Mouse (Mus musculus): ENCODE data around the gene Gm12800. TPM values are rescaled to one million over a fixed set of nuclear protein-coding genes. Genes with fewer than 3 reads are reported as not detected.
"Not testable (repeated sequence)": the region's sequence is repeated elsewhere in the genome, so short reads cannot be mapped to it uniquely, and the experiment has no call there.

Gm12800 gene
- not detected in 2 replicates for polyA plus RNA-seq (2015; fragmentation: Nextera tagmentation; extraction: Ambion mirVana)

- H3K9ac ChIP-seq (ENCODE audit: low read depth, low read length); H3K9me3 ChIP-seq (ENCODE audit: control insufficient read depth, low read length); H3K4me2 ChIP-seq (ENCODE audit: low read depth, low read length); H3K27ac ChIP-seq (ENCODE audit: low read length); H3K4me3 ChIP-seq (ENCODE audit: low read length); H3K27me3 ChIP-seq (replicated peaks; ENCODE audit: control insufficient read depth, insufficient read depth, low read length); H3K4me1 ChIP-seq (ENCODE audit: control insufficient read depth, insufficient read depth, low read length); ATAC-seq; H3K36me3 ChIP-seq (ENCODE audit: control insufficient read depth, insufficient read depth, low read length): not testable (repeated sequence)
- WGBS: 72% methylated on average over 2 of the region's 2 CpGs
Observed at GRCm38 (mm10) chr4:101908821-101909220, at the start of gene Gm12800. TSS of gene Gm12800 (plus strand) at chr4:101909121.

- Histone ChIP-seq H3K27ac (ENCODE audit: low read length) (no peak overlapping the region), H3K9me3 (ENCODE audit: control insufficient read depth, low read length) (no peaks in the 10 kb centered on the region), H3K4me1 (ENCODE audit: control insufficient read depth, insufficient read depth, low read length) (no peaks in the 10 kb centered on the region), H3K4me2 (ENCODE audit: low read depth, low read length) (no peak overlapping the region), H3K36me3 (ENCODE audit: control insufficient read depth, insufficient read depth, low read length) (no peaks in the 10 kb centered on the region), H3K27me3 (replicated peaks; ENCODE audit: control insufficient read depth, insufficient read depth, low read length) (no peaks in the 10 kb centered on the region), H3K4me3 (ENCODE audit: low read length) (no peak overlapping the region), H3K9ac (ENCODE audit: low read depth, low read length) (no peak overlapping the region)
- 42% methylated on average over 6 of the region's 6 CpGs for WGBS
- no peak for ATAC-seq
Observed at GRCm38 (mm10) chr4:101860873-101861272, 48.0 kb upstream of the Gm12800 start.

- Histone ChIP-seq H3K9me3 (ENCODE audit: control insufficient read depth, low read length) (no peaks in the 10 kb centered on the region), H3K9ac (ENCODE audit: low read depth, low read length) (no peak overlapping the region), H3K27me3 (replicated peaks; ENCODE audit: control insufficient read depth, insufficient read depth, low read length) (no peaks in the 10 kb centered on the region), H3K36me3 (ENCODE audit: control insufficient read depth, insufficient read depth, low read length) (no peaks in the 10 kb centered on the region), H3K27ac (ENCODE audit: low read length) (no peak overlapping the region), H3K4me3 (ENCODE audit: low read length) (no peak overlapping the region), H3K4me2 (ENCODE audit: low read depth, low read length) (no peak overlapping the region), H3K4me1 (ENCODE audit: control insufficient read depth, insufficient read depth, low read length) (no peaks in the 10 kb centered on the region)
- ATAC-seq: no peak
- 92% methylated on average over 5 of the region's 6 CpGs for WGBS
Observed at GRCm38 (mm10) chr4:101862289-101862688, 46.6 kb upstream of the Gm12800 start.

- not testable (repeated sequence) for H3K9ac ChIP-seq (ENCODE audit: low read depth, low read length); H3K27me3 ChIP-seq (replicated peaks; ENCODE audit: control insufficient read depth, insufficient read depth, low read length); H3K4me1 ChIP-seq (ENCODE audit: control insufficient read depth, insufficient read depth, low read length); ATAC-seq; H3K36me3 ChIP-seq (ENCODE audit: control insufficient read depth, insufficient read depth, low read length); H3K27ac ChIP-seq (ENCODE audit: low read length); H3K4me2 ChIP-seq (ENCODE audit: low read depth, low read length); H3K4me3 ChIP-seq (ENCODE audit: low read length); H3K9me3 ChIP-seq (ENCODE audit: control insufficient read depth, low read length)
- 55% methylated on average over 2 of the region's 2 CpGs for WGBS
Observed at GRCm38 (mm10) chr4:101872031-101872430, 36.9 kb upstream of the Gm12800 start.

GRCm38 (mm10) chr4:101875687-101876086 is 33.2 kb upstream of the Gm12800 start:
- H3K36me3 ChIP-seq (ENCODE audit: control insufficient read depth, insufficient read depth, low read length); H3K27ac ChIP-seq (ENCODE audit: low read length); ATAC-seq; H3K9me3 ChIP-seq (ENCODE audit: control insufficient read depth, low read length); H3K9ac ChIP-seq (ENCODE audit: low read depth, low read length); H3K27me3 ChIP-seq (replicated peaks; ENCODE audit: control insufficient read depth, insufficient read depth, low read length); H3K4me2 ChIP-seq (ENCODE audit: low read depth, low read length); H3K4me1 ChIP-seq (ENCODE audit: control insufficient read depth, insufficient read depth, low read length); H3K4me3 ChIP-seq (ENCODE audit: low read length): not testable (repeated sequence)
- 83% methylated on average over 15 of the region's 15 CpGs for WGBS

GRCm38 (mm10) chr4:101883641-101884040 is 25.3 kb upstream of the Gm12800 start:
- H3K36me3 ChIP-seq (ENCODE audit: control insufficient read depth, insufficient read depth, low read length): no peaks in the 10 kb centered on the region
- H3K9me3 ChIP-seq (ENCODE audit: control insufficient read depth, low read length): no peaks in the 10 kb centered on the region
- H3K4me2 ChIP-seq (ENCODE audit: low read depth, low read length): no peak overlapping the region
- no peak overlapping the region for H3K9ac ChIP-seq (ENCODE audit: low read depth, low read length)
- 31% methylated on average over 3 of the region's 3 CpGs for WGBS
- ATAC-seq: no peak
- H3K4me1 ChIP-seq (ENCODE audit: control insufficient read depth, insufficient read depth, low read length): no peaks in the 10 kb centered on the region
- no peak overlapping the region for H3K4me3 ChIP-seq (ENCODE audit: low read length)
- H3K27me3 ChIP-seq (replicated peaks; ENCODE audit: control insufficient read depth, insufficient read depth, low read length): no peaks in the 10 kb centered on the region
- H3K27ac ChIP-seq (ENCODE audit: low read length): no peak overlapping the region

- no peak overlapping the region for H3K4me2 ChIP-seq (ENCODE audit: low read depth, low read length)
- H3K36me3 ChIP-seq (ENCODE audit: control insufficient read depth, insufficient read depth, low read length): no peaks in the 10 kb centered on the region
- ATAC-seq: no peak
- H3K4me3 ChIP-seq (ENCODE audit: low read length): no peak overlapping the region
- no peaks in the 10 kb centered on the region for H3K9me3 ChIP-seq (ENCODE audit: control insufficient read depth, low read length)
- H3K9ac ChIP-seq (ENCODE audit: low read depth, low read length): no peak overlapping the region
- H3K4me1 ChIP-seq (ENCODE audit: control insufficient read depth, insufficient read depth, low read length): no peaks in the 10 kb centered on the region
- H3K27me3 ChIP-seq (replicated peaks; ENCODE audit: control insufficient read depth, insufficient read depth, low read length): no peaks in the 10 kb centered on the region
- no peak overlapping the region for H3K27ac ChIP-seq (ENCODE audit: low read length)
Observed at GRCm38 (mm10) chr4:101889377-101889776, 19.5 kb upstream of the Gm12800 start.

GRCm38 (mm10) chr4:101893656-101894420 is 15.1 kb upstream of the Gm12800 start, which contains the start of gene C130073F10Rik:
TSS of gene C130073F10Rik (minus strand) at chr4:101893789.
- Histone ChIP-seq H3K4me3 (ENCODE audit: low read length) (no peak within 1 kb of the TSS), H3K36me3 (ENCODE audit: control insufficient read depth, insufficient read depth, low read length) (no peaks in the 10 kb centered on the region), H3K4me2 (ENCODE audit: low read depth, low read length) (no peak within 1 kb of the TSS), H3K27ac (ENCODE audit: low read length) (no peak within 1 kb of the TSS), H3K9me3 (ENCODE audit: control insufficient read depth, low read length) (no peaks in the 10 kb centered on the region), H3K9ac (ENCODE audit: low read depth, low read length) (no peak within 1 kb of the TSS), H3K27me3 (replicated peaks; ENCODE audit: control insufficient read depth, insufficient read depth, low read length) (no peaks in the 10 kb centered on the region), H3K4me1 (ENCODE audit: control insufficient read depth, insufficient read depth, low read length) (no peaks in the 10 kb centered on the region)
- 78% methylated on average over 7 of the region's 7 CpGs for WGBS
- ATAC-seq: no peak

GRCm38 (mm10) chr4:101940107-101940506 is 31.2 kb downstream of the Gm12800 start, which contains the start of gene Gm12794:
TSS of gene Gm12794 (plus strand) at chr4:101940407.
- H3K4me2 ChIP-seq (ENCODE audit: low read depth, low read length); H3K9me3 ChIP-seq (ENCODE audit: control insufficient read depth, low read length); H3K9ac ChIP-seq (ENCODE audit: low read depth, low read length); H3K27me3 ChIP-seq (replicated peaks; ENCODE audit: control insufficient read depth, insufficient read depth, low read length); H3K4me1 ChIP-seq (ENCODE audit: control insufficient read depth, insufficient read depth, low read length); ATAC-seq; H3K4me3 ChIP-seq (ENCODE audit: low read length); H3K36me3 ChIP-seq (ENCODE audit: control insufficient read depth, insufficient read depth, low read length); H3K27ac ChIP-seq (ENCODE audit: low read length): not testable (repeated sequence)
- 80% methylated on average over 2 of the region's 2 CpGs for WGBS
